ENCODE assay signal across 21 mouse cellular contexts in genomic region chr11:32445637-32446226, GRCm38 (mm10). TPM values are rescaled to one million over a fixed set of nuclear protein-coding genes. Genes with fewer than 3 reads are reported as not detected.
DNase-seq lines count a peak whose midpoint lies in the region; ATAC-seq and TF ChIP-seq lines count a peak whose summit lies in the region.
"Had no signal": no experiment of that assay in that cellular context is flagged by ENCODE, and none has a peak within 500 bp of the region (broad histone marks: within the 10 kb centered on the region; RNA-seq: fewer than 3 reads in every experiment).

No protein-coding gene starts in this region.

- H3K4me3 ChIP-seq in liver, embryonic 14.5 days (ENCODE audit: insufficient read depth in 1 of 2, low read depth in 2 of 2, low read length in 2 of 2) = no peak overlapping the region
- H3K4me3 ChIP-seq: forebrain, embryonic 12.5 days; heart, adult 2 months; limb, embryonic 15.5 days; midbrain, embryonic 15.5 days had no signal

- peaks cover 0 to 5% of the 10 kb centered on the region in 2 experiments; a peak in 2 of 4 replicates for H3K4me1 ChIP-seq in liver, embryonic 14.5 days (replicated peaks; ENCODE audit: control insufficient read depth in 2 of 2, insufficient read depth in 2 of 2, low read length in 1 of 2)
- H3K4me1 ChIP-seq: forebrain, embryonic 12.5 days; midbrain, embryonic 15.5 days had no signal

- H3K36me3 ChIP-seq in liver, embryonic 14.5 days (replicated peaks; ENCODE audit: control insufficient read depth, insufficient read depth, low read depth) = no peaks in the 10 kb centered on the region
- H3K36me3 ChIP-seq: forebrain, embryonic 12.5 days; limb, embryonic 15.5 days; midbrain, embryonic 15.5 days had no signal

- 22% methylated on average over 6 of the region's 6 CpGs for WGBS in liver, embryonic 14.5 days (ENCODE audit: insufficient replicate concordance)

- no peaks in the 10 kb centered on the region for H3K27me3 ChIP-seq in liver, embryonic 14.5 days (ENCODE audit: control insufficient read depth, insufficient read depth, low read length)
- H3K27me3 ChIP-seq: limb, embryonic 15.5 days; midbrain, embryonic 15.5 days had no signal

- TF ChIP-seq CTCF in liver, embryonic 14.5 days (IDR thresholded peaks at IDR 0.05; ENCODE audit: low read depth) = no peak

- peak; percentile 30; the same call in 1 of the 2 replicates for TF ChIP-seq EP300 in liver, embryonic 14.5 days (IDR thresholded peaks at IDR 0.05; ENCODE audit: low read depth)

- ATAC-seq in liver, embryonic 14.5 days (ENCODE audit: insufficient read depth) = no peak
- peak; percentile 96 for ATAC-seq in inflammation-experienced regulatory T-cells, adult 6 months
- ATAC-seq: hindbrain, embryonic 16.5 days; midbrain, embryonic 15.5 days had no signal

- no peak for DNase-seq in liver, embryonic 14.5 days (ENCODE audit: low read depth in 3 of 3, low spot score in 3 of 3)
- DNase-seq in liver (no peak), 416B (ENCODE audit: low read depth) (peak; percentile 84), MEL-GATA-1-ER (ENCODE audit: extremely low read depth, low read depth) (peak; percentile 41)
- no peak for DNase-seq in Muller cell, postnatal 12 days (ENCODE audit: inconsistent ontology term)
- no peak for DNase-seq in cerebellum, adult 8-10 months
- no peak for DNase-seq in urinary bladder, postnatal 10 days (ENCODE audit: low spot score)
- DNase-seq: adrenal gland, postnatal 36 days; cerebellum, adult 2 months; gastrocnemius, postnatal 10 days; heart, adult 2 months; heart, postnatal 4 days; kidney, adult 11 months; lung, postnatal 10 days; retina, postnatal 1 day had no signal

- H3K4me2 ChIP-seq in liver, embryonic 14.5 days (ENCODE audit: low read depth) = no peak overlapping the region
- H3K4me2 ChIP-seq: forebrain, embryonic 12.5 days; limb, embryonic 15.5 days; midbrain, embryonic 15.5 days had no signal

- H3K9me3 ChIP-seq in liver, embryonic 14.5 days (ENCODE audit: control insufficient read depth, low read length) = no peaks in the 10 kb centered on the region
- H3K9me3 ChIP-seq: forebrain, embryonic 12.5 days; limb, embryonic 15.5 days; midbrain, embryonic 15.5 days had no signal

- no peak overlapping the region for H3K27ac ChIP-seq in liver, embryonic 14.5 days
- H3K27ac ChIP-seq: forebrain, embryonic 12.5 days; heart, adult 2 months; kidney, postnatal 0 days; limb, embryonic 15.5 days; midbrain, embryonic 15.5 days had no signal

- H3K9ac ChIP-seq in liver, embryonic 14.5 days (replicated peaks) = no peak overlapping the region
- H3K9ac ChIP-seq: forebrain, embryonic 12.5 days; limb, embryonic 15.5 days; midbrain, embryonic 15.5 days had no signal

RNA-seq across cellular contexts. Expression of gene Ubtd2, which starts 9.4 kb away (rescaled TPM):
- 1.8 and 3.2 TPM in 2 replicates for polyA plus RNA-seq in liver, embryonic 14.5 days (2012; rRNA removed)
- 2.8 and 4.4 TPM in 2 replicates for polyA plus RNA-seq in liver, embryonic 14.5 days (2014; fragmentation: Nextera tagmentation; extraction: Ambion mirVana)
- 1 to 10 TPM; 2.1 to 3.7 (median 2.9) TPM for polyA plus RNA-seq in inflammation-experienced regulatory T-cells, adult 6 months (2017; shearing (Covaris generic))

Comparison
In these comparisons a context has a peak if more than half of its experiments do, and no peak if none do; other contexts are left out.
1. DNase-seq: peak in 416B (single experiment) and MEL-GATA-1-ER (single experiment); none in liver, embryonic 14.5 days (0 of 3), liver (single experiment), Muller cell, postnatal 12 days (single experiment), cerebellum, adult 8-10 months (single experiment) and urinary bladder, postnatal 10 days (single experiment).